Mouse (Mus musculus) lung, embryonic 16.5 days (tissue): Measurements from ENCODE around the gene Arl6ip1. TPM values are rescaled to one million over a fixed set of nuclear protein-coding genes. Genes with fewer than 3 reads are reported as not detected.
"Not testable (repeated sequence)": the region's sequence is repeated elsewhere in the genome, so short reads cannot be mapped to it uniquely, and the experiment has no call there.

ENCODE experiments used
- ATAC-seq: fragments of 200-750 bp; cut with Nextera tagmentation; 2 replicates; pipeline ENCODE4 v1.8.0; 2017; ENCODE audit warnings: low read depth, mild to moderate bottlenecking, moderate library complexity
- H3K27ac ChIP-seq: fragments of 300-500 bp; sonication (generic); 2 replicates; pipeline ENCODE4 v1.5.1; 2014; ENCODE audit warnings: mild to moderate bottlenecking, control low read depth, low read length
- H3K27me3 ChIP-seq: fragments of 300-500 bp; sonication (generic); 2 replicates; pipeline ENCODE4 v1.6.1; 2014; ENCODE audit warnings: low read depth, low read length, mixed read lengths; ENCODE audit not compliant: control insufficient read depth, insufficient read depth
- H3K36me3 ChIP-seq: fragments of 300-500 bp; sonication (generic); 2 replicates; pipeline ENCODE4 v1.6.1; 2014; ENCODE audit warnings: low read length; ENCODE audit not compliant: control insufficient read depth, insufficient read depth
- H3K4me1 ChIP-seq: fragments of 300-500 bp; sonication (generic); replicated peaks from 2 replicates; pipeline ENCODE4 v1.6.1; 2014; ENCODE audit warnings: low read length, mixed read lengths; ENCODE audit not compliant: control insufficient read depth, insufficient read depth
- H3K4me2 ChIP-seq: fragments of 300-500 bp; sonication (generic); 2 replicates; pipeline ENCODE4 v1.6.1; 2014; ENCODE audit warnings: low read depth, low read length, control low read depth
- H3K4me3 ChIP-seq: fragments of 300-500 bp; sonication (generic); 2 replicates; pipeline ENCODE4 v1.5.1; 2014; ENCODE audit warnings: mild to moderate bottlenecking, low read length, control low read depth
- H3K9ac ChIP-seq: fragments of 300-500 bp; sonication (generic); 2 replicates; pipeline ENCODE4 v1.6.1; 2014; ENCODE audit warnings: low read length, control low read depth
- H3K9me3 ChIP-seq: fragments of 300-500 bp; sonication (generic); 2 replicates; pipeline ENCODE4 v1.6.1; 2016; ENCODE audit warnings: low read length; ENCODE audit not compliant: control insufficient read depth
- WGBS: fragments of 180-500 bp; shearing (Covaris S2); extraction: QIAGEN DNeasy Blood & Tissue Kit; methylation state at CpG from one replicate; pipeline ENCODE4 v1.1.7; 2014; 5-methylcytosine and 5-hydroxymethylcytosine counted together
- polyA plus RNA-seq: library from polyadenylated mRNA; unstranded; fragments of >200 nt; fragmentation: Nextera tagmentation; extraction: Ambion mirVana; gene quantifications from 2 replicates; pipeline ENCODE4 v1.2.1, GENCODE M21; 2015

Gene Arl6ip1
- 530 and 633 TPM in 2 replicates for polyA plus RNA-seq

- WGBS: under 1% methylated on average over 39 of the region's 39 CpGs
- peaks cover 7% of the 10 kb centered on the region for H3K36me3 ChIP-seq
Observed at GRCm38 (mm10) chr7:118129430-118130041, at the start of gene Arl6ip1. TSS of gene Arl6ip1 (minus strand) at chr7:118129662.

GRCm38 (mm10) chr7:118175821-118176355, 46.4 kb upstream of the Arl6ip1 start:
- ATAC-seq: no peak
- Histone ChIP-seq H3K27ac (no peak overlapping the region), H3K36me3 (peaks cover 26% of the 10 kb centered on the region), H3K4me2 (no peak overlapping the region), H3K4me3 (no peak overlapping the region), H3K9me3 (no peaks in the 10 kb centered on the region), H3K4me1 (no peaks in the 10 kb centered on the region), H3K9ac (no peak overlapping the region), H3K27me3 (no peaks in the 10 kb centered on the region)
- 73% methylated on average over 1 of the region's 1 CpGs for WGBS

More at GRCm38 (mm10) chr7:118129430-118130041, at the start of gene Arl6ip1:
- peak; percentile 100 for ATAC-seq
- Histone ChIP-seq H3K4me1 (peaks cover 18% of the 10 kb centered on the region), H3K27ac (peak within 1 kb of the TSS; percentile 95), H3K9ac (peak within 1 kb of the TSS; percentile 96), H3K27me3 (no peaks in the 10 kb centered on the region), H3K4me3 (peak within 1 kb of the TSS; percentile 93), H3K4me2 (peak within 1 kb of the TSS; percentile 78), H3K9me3 (no peaks in the 10 kb centered on the region)

DNA sequence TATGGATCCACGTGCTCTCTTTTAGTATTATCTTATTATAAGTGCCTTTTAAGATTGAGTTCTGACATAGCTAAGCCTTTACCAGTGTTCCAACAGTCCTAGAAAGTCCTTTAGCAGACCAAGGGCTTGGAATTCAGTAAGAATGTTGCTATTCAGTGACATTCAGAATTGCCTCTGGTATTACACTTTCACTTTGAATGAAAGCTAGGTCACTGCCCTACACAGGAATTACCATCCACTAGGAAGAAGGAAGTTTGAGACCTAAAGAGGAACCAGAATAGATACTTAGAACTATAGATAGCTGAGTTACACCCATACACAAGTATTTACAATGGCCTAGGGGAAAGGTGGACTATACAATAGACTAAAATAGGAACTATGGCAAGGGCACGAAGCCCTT, 40.7 kb upstream of the Arl6ip1 start:
- H3K27ac ChIP-seq, H3K9ac ChIP-seq, ATAC-seq, H3K27me3 ChIP-seq, H3K4me1 ChIP-seq, H3K9me3 ChIP-seq, H3K4me2 ChIP-seq, H3K4me3 ChIP-seq: not testable (repeated sequence)
- peaks cover 32% of the 10 kb centered on the region for H3K36me3 ChIP-seq
- 85% methylated on average over 2 of the region's 2 CpGs for WGBS

GRCm38 (mm10) chr7:118163006-118163405, 33.5 kb upstream of the Arl6ip1 start:
- H3K9me3 ChIP-seq: no peaks in the 10 kb centered on the region
- H3K4me3 ChIP-seq: no peak overlapping the region
- no peak for ATAC-seq
- H3K9ac ChIP-seq: no peak overlapping the region
- WGBS: 96% methylated on average over 8 of the region's 8 CpGs
- H3K27ac ChIP-seq: no peak overlapping the region
- no peak overlapping the region for H3K4me2 ChIP-seq
- H3K4me1 ChIP-seq: no peaks in the 10 kb centered on the region
- peaks cover 37% of the 10 kb centered on the region for H3K36me3 ChIP-seq
- H3K27me3 ChIP-seq: no peaks in the 10 kb centered on the region

- Histone ChIP-seq H3K9me3 (no peaks in the 10 kb centered on the region), H3K36me3 (peaks cover 34% of the 10 kb centered on the region), H3K4me1 (no peaks in the 10 kb centered on the region), H3K27ac (no peak overlapping the region), H3K4me2 (no peak overlapping the region), H3K9ac (no peak overlapping the region), H3K4me3 (no peak overlapping the region), H3K27me3 (no peaks in the 10 kb centered on the region)
- ATAC-seq: no peak
- WGBS: 86% methylated on average over 3 of the region's 3 CpGs
Observed at GRCm38 (mm10) chr7:118160121-118160520, 30.7 kb upstream of the Arl6ip1 start.

GRCm38 (mm10) chr7:118156461-118156860, 27.0 kb upstream of the Arl6ip1 start:
- H3K4me1 ChIP-seq: no peaks in the 10 kb centered on the region
- H3K27ac ChIP-seq: no peak overlapping the region
- no peak overlapping the region for H3K9ac ChIP-seq
- no peaks in the 10 kb centered on the region for H3K27me3 ChIP-seq
- peaks cover 52% of the 10 kb centered on the region for H3K36me3 ChIP-seq
- 90% methylated on average over 7 of the region's 7 CpGs for WGBS
- no peak for ATAC-seq
- no peak overlapping the region for H3K4me3 ChIP-seq
- H3K9me3 ChIP-seq: no peaks in the 10 kb centered on the region
- H3K4me2 ChIP-seq: no peak overlapping the region

GRCm38 (mm10) chr7:118154150-118154549, 24.7 kb upstream of the Arl6ip1 start:
- Histone ChIP-seq H3K27me3 (no peaks in the 10 kb centered on the region), H3K9ac (no peak overlapping the region), H3K27ac (no peak overlapping the region), H3K4me2 (no peak overlapping the region), H3K4me3 (no peak overlapping the region), H3K9me3 (no peaks in the 10 kb centered on the region), H3K36me3 (peaks cover 47% of the 10 kb centered on the region), H3K4me1 (no peaks in the 10 kb centered on the region)
- 82% methylated on average over 6 of the region's 6 CpGs for WGBS
- no peak for ATAC-seq

GRCm38 (mm10) chr7:118143602-118144001, 14.1 kb upstream of the Arl6ip1 start:
- H3K27ac ChIP-seq: no peak overlapping the region
- no peak overlapping the region for H3K4me2 ChIP-seq
- peaks cover 43% of the 10 kb centered on the region for H3K36me3 ChIP-seq
- no peaks in the 10 kb centered on the region for H3K9me3 ChIP-seq
- no peak for ATAC-seq
- H3K27me3 ChIP-seq: no peaks in the 10 kb centered on the region
- 76% methylated on average over 3 of the region's 3 CpGs for WGBS
- no peaks in the 10 kb centered on the region for H3K4me1 ChIP-seq
- H3K4me3 ChIP-seq: no peak overlapping the region
- no peak overlapping the region for H3K9ac ChIP-seq

DNA sequence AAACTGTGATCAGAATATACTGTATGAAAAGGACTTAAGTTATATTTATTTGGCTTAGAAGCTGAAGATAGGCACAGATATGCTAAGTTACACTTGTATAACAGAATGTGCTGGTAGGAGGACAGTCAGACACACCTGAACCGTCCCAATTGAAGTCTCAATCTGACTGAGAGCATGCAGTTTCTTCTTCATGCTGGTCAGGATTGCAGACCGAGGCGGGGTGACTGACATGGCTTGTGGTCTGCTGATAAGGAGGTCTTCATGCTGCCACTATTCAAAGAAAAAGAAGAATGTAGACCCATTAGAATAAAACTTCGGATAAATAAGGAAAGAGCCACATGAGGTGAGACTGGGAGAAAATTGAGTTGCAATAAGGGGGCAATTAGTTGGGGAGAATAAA, 13.7 kb upstream of the Arl6ip1 start:
- H3K4me3 ChIP-seq: no peak overlapping the region
- H3K27me3 ChIP-seq: no peaks in the 10 kb centered on the region
- H3K4me2 ChIP-seq: no peak overlapping the region
- 85% methylated on average over 4 of the region's 4 CpGs for WGBS
- no peak overlapping the region for H3K9ac ChIP-seq
- H3K36me3 ChIP-seq: peaks cover 39% of the 10 kb centered on the region
- no peaks in the 10 kb centered on the region for H3K9me3 ChIP-seq
- H3K27ac ChIP-seq: no peak overlapping the region
- no peaks in the 10 kb centered on the region for H3K4me1 ChIP-seq
- no peak for ATAC-seq
